Mouse (Mus musculus) CH12.LX (cell line): ENCODE measurements around the gene BC107364.

Source experiments
- CHD2 ChIP-seq: IDR thresholded peaks from 2 replicates; pipeline ENCODE4 v1.6.1; 2011; ENCODE audit warnings: low read length, improper control_type of control experiment
- CTCF ChIP-seq, 2 experiments: IDR thresholded peaks in 1 of 2; conservative IDR thresholded peaks in 1 of 2; 2 replicates each; pipeline ENCODE4 v1.5.1; 2011 to 2012; ENCODE audit warnings: low read depth in 2 of 2, low read length in 2 of 2, improper control_type of control experiment in 1 of 2, inconsistent platforms in 1 of 2, mild to moderate bottlenecking in 1 of 2, moderate library complexity in 1 of 2
- E2F4 ChIP-seq: IDR thresholded peaks from 2 replicates; pipeline ENCODE4 v1.6.1; 2011; ENCODE audit warnings: low read depth, low read length, improper control_type of control experiment; ENCODE audit not compliant: insufficient replicate concordance
- EP300 ChIP-seq: IDR thresholded peaks from 2 replicates; pipeline ENCODE4 v1.6.1; 2011; ENCODE audit warnings: low read length, improper control_type of control experiment
- ETS1 ChIP-seq: conservative IDR thresholded peaks from 2 replicates; pipeline ENCODE4 v1.6.1; 2012; ENCODE audit warnings: low read depth, mild to moderate bottlenecking, inconsistent platforms, low read length, improper control_type of control experiment, moderate library complexity
- KAT2A ChIP-seq: IDR thresholded peaks from 2 replicates; pipeline ENCODE4 v1.6.1; 2012; ENCODE audit warnings: low read length, improper control_type of control experiment, inconsistent platforms; ENCODE audit not compliant: insufficient replicate concordance
- MAFK ChIP-seq: IDR thresholded peaks from 2 replicates; pipeline ENCODE4 v1.6.1; 2011; ENCODE audit warnings: low read length, improper control_type of control experiment; ENCODE audit not compliant: insufficient replicate concordance
- MEF2A ChIP-seq: IDR thresholded peaks from 2 replicates; pipeline ENCODE4 v1.6.1; 2014; ENCODE audit warnings: low read depth, mild to moderate bottlenecking, inconsistent platforms, low read length, improper control_type of control experiment, borderline replicate concordance
- MYC ChIP-seq: IDR thresholded peaks from 2 replicates; pipeline ENCODE4 v1.6.1; 2011; ENCODE audit warnings: low read depth, mild to moderate bottlenecking, improper control_type of control experiment, low read length
- NRF1 ChIP-seq: IDR thresholded peaks from 2 replicates; pipeline ENCODE4 v1.6.1; 2014; ENCODE audit warnings: low read depth, mild to moderate bottlenecking, inconsistent platforms, low read length, improper control_type of control experiment, moderate library complexity
- POLR2A ChIP-seq: IDR thresholded peaks from 2 replicates; pipeline ENCODE4 v1.6.1; 2011; ENCODE audit warnings: low read depth, mild to moderate bottlenecking, improper control_type of control experiment, low read length
- USF1 ChIP-seq: IDR thresholded peaks from 2 replicates; pipeline ENCODE4 v1.6.1; 2014; ENCODE audit warnings: low read depth, mild to moderate bottlenecking, inconsistent platforms, low read length, improper control_type of control experiment
- ZKSCAN1 ChIP-seq: IDR thresholded peaks from 2 replicates; pipeline ENCODE4 v1.6.1; 2012; ENCODE audit warnings: low read depth, inconsistent platforms, low read length, improper control_type of control experiment, borderline replicate concordance
- ZNF384 ChIP-seq: IDR thresholded peaks from 2 replicates; pipeline ENCODE4 v1.6.1; 2012; ENCODE audit warnings: low read depth, low read length, improper control_type of control experiment, inconsistent platforms

- TF ChIP-seq ZKSCAN1 (no peak), KAT2A (no peak), CTCF (conservative IDR thresholded peaks at IDR 0.05 in 1 of 2, IDR thresholded peaks at IDR 0.05 in 1 of 2; ENCODE audit: low read depth in 2 of 2, low read length in 2 of 2) (no peak), EP300 (no peak), NRF1 (no peak), POLR2A (no peak), E2F4 (no peak), ZNF384 (no peak), MAFK (no peak), CHD2 (no peak), USF1 (no peak), ETS1 (no peak), MYC (no peak), MEF2A (no peak)
Measured at GRCm38 (mm10) chr3:96416056-96416455, 36.0 kb downstream of the BC107364 start.
